Mouse (Mus musculus) macrophage (primary cell): ENCODE results near the gene Sytl2. TPM values are rescaled to one million over a fixed set of nuclear protein-coding genes. Genes with fewer than 3 reads are reported as not detected.

Experiments used
- H3K27ac ChIP-seq: fragments of 350-480 bp; formaldehyde crosslinking; 2 replicates; pipeline ENCODE4 v1.9.0; 2021
- H3K36me3 ChIP-seq: fragments of 350-480 bp; formaldehyde crosslinking; 2 replicates; pipeline ENCODE4 v1.9.0; 2021; ENCODE audit errors: inconsistent target
- H3K4me3 ChIP-seq: fragments of 350-480 bp; formaldehyde crosslinking; 2 replicates; pipeline ENCODE4 v1.9.0; 2021; ENCODE audit errors: inconsistent target
- H3K79me2 ChIP-seq: fragments of 350-480 bp; formaldehyde crosslinking; 2 replicates; pipeline ENCODE4 v1.9.0; 2021; ENCODE audit errors: inconsistent target
- WGBS: methylation state at CpG from one replicate; pipeline ENCODE4 v1.1.7; 2026; ENCODE audit warnings: inconsistent platforms; ENCODE audit not compliant: missing documents; 5-methylcytosine and 5-hydroxymethylcytosine counted together
- polyA plus RNA-seq: library from polyadenylated mRNA; stranded (reverse); fragments of 250-400 nt; gene quantifications from 3 replicates; pipeline ENCODE4 v1.2.4, GENCODE M21; 2018; ENCODE audit warnings: inconsistent platforms

The Sytl2 gene
- polyA plus RNA-seq, 1 experiment from 2014 or later, result 0.11 TPM

DNA sequence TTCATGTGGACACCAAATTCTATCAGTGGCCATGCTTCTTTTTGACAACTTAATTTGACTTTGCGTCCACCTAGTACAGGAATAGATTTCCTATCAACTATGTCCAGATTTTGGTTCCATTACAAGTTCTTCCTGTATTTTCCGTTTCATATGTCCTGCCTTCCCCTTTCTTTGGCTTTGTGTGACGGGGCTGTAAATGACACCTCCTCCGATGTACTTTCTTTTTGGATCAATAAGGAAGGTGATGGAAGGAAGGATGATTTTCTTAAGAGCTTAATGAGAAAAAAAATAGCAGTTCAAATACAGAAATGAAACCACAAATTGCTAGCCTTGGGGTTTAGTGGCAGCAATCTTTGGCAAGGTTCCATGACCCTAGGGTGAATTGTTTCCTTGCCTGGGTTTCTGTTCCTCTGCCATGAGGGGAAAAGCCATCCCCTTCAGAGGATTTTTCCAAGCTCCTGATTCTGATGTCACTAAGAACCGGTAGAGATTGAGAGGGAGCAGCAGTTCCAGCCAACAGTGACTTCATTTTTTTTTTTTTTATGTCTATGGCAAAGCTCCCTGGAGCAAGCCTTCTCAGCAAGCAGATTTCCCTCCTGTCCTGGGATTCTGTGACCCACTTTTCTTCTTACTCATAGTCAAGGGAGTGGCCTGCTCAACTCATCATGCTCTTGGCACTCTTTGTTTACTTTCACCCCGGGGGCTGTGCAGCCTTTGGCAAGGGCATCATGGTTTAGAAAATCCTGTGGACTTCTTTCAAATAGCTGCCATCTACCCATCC is 68.2 kb downstream of the Sytl2 start:
- 14% methylated on average over 6 of the region's 6 CpGs for whole genome bisulfite sequencing
- Histone ChIP-seq H3K27ac (no peak overlapping the region), H3K79me2 (no peaks in the 10 kb centered on the region), H3K4me3 (no peak overlapping the region), H3K36me3 (no peaks in the 10 kb centered on the region)

DNA sequence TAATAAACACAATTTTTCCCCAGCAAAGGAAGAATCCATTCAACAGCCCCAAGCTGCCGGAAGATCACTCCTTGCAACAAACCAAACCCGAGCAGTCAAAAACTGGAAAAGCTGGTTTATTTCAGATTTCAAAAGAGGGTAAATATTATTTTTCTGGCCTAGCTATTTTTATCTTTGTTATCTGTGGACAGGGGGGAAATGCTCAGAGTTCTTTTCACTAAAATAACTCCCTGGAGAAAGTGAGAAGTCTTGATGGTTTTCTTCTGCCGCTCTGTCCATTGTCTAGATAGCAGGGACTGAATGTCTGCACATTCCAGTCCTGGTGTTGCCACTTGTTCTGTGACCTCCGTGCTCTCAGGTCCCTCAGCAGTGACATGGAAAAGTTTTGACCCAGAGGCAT is 70.8 kb downstream of the Sytl2 start:
- H3K27ac ChIP-seq, result no peak overlapping the region
- H3K79me2 ChIP-seq, result no peaks in the 10 kb centered on the region
- WGBS, result 96% methylated on average over 4 of the region's 4 CpGs
- no peaks in the 10 kb centered on the region for H3K36me3 ChIP-seq
- no peak overlapping the region for H3K4me3 ChIP-seq

DNA sequence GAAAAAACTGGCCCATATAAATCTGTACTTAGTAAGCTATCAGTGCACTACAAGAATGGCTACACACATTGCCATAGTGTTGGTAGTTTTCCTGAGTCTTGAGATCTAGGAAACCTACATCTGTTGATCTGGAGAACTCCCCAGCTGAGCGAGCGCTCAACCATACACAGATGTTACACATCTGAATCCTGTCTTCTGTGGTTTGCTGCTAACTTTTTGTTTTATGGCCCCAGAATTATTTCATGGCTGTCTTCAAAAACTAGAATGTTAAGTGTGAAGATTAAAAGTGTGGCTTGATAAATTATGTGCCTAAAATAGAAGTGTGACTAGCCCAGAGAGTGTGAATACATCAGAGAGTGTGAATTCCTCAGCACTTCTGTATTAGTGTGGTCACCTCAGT is 82.4 kb downstream of the Sytl2 start:
- Histone ChIP-seq H3K27ac (no peak overlapping the region), H3K79me2 (no peaks in the 10 kb centered on the region), H3K36me3 (no peaks in the 10 kb centered on the region), H3K4me3 (no peak overlapping the region)
- 97% methylated on average over 2 of the region's 2 CpGs for WGBS

DNA sequence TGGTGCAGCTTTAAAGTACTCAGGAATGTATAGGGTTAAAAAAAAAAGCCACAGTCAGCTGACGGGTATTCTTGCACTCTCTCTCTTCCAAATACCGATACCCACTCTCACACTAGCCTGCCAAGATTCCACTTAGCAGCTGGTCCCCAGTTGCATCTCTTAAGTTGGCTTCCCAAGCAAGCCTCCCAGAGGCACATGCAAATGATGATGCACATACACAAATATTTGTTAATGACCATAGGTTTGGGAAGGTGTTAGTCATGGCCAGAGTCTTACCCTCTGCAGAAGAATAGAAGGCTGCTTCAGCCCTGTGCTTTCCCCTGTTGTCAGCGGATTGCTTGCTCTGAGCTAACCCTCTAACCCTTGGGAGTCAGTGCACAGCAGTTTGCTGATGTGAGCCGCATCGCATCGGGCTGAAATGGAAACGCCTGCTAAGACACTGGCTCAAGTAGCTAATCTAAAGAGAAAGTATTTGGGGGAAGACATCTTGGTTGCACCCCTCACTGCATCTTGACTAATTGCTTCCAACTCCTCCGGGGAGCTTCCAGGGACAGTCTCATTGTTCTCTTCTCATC is 84.9 kb downstream of the Sytl2 start:
- WGBS, result 38% methylated on average over 8 of the region's 8 CpGs
- Histone ChIP-seq H3K4me3 (no peak overlapping the region), H3K36me3 (no peaks in the 10 kb centered on the region), H3K79me2 (no peaks in the 10 kb centered on the region), H3K27ac (no peak overlapping the region)

DNA sequence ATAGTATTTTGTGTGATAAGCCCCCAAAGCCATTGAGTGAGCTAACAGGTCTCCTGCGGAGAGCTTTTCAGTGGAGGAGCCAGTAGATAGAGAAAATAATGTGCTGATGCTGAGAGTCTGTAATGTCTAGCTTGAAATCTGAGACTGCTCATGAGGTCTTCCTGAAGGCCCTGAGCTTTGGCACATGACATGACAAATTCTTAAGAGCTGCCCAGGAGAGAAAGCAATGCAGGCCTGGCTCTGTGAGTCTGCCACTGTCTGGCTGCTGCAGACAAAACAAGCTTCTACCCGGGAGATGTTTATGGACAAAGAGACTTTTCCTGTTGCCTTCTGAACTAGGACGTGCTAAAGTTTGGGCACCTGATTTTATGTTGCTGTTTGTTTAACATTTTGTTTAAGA is 87.7 kb downstream of the Sytl2 start:
- H3K4me3 ChIP-seq, result no peak overlapping the region
- no peak overlapping the region for H3K27ac ChIP-seq
- H3K79me2 ChIP-seq, result no peaks in the 10 kb centered on the region
- H3K36me3 ChIP-seq, result no peaks in the 10 kb centered on the region
- WGBS, result 85% methylated on average over 3 of the region's 3 CpGs

DNA sequence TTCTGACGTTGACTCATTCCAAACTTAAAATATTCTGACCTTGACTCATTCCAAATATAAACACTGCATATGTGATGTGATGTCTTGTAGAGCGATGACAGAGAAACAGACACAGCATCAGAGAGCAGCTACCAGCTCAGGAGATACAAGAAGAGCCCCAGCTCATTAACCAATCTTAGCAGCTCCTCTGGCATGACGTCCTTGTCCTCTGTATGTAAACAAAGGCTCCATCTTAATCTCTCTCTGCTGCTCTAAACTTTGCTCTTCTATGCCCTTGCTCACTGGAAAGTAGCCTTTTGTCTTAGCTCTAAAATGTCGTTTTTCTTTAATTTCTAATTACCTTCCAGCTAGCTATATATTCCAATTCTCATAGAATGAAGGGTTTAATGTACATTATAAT is 93.0 kb downstream of the Sytl2 start:
- 84% methylated on average over 4 of the region's 4 CpGs for WGBS
- Histone ChIP-seq H3K4me3 (no peak overlapping the region), H3K27ac (no peak overlapping the region), H3K79me2 (no peaks in the 10 kb centered on the region), H3K36me3 (no peaks in the 10 kb centered on the region)

DNA sequence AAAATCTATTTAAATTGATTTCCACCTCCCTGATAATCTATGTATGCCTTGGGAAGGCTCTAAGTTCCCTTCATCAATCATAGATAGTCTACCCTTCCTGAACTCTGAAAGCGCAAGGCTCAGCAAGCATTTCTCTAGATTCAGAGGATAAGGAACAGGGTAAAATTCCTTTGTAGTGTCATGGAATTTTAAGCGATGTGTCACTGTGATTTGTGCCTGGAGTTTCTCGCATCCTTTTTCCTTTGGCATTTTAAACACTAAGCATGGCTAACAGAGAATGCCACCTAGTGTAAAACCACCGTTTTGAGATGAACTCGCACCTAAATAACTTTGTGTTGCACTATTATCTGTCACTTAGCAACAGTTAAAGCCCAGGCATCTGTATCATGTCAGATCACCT is 93.9 kb downstream of the Sytl2 start:
- Histone ChIP-seq H3K36me3 (no peaks in the 10 kb centered on the region), H3K79me2 (no peaks in the 10 kb centered on the region), H3K4me3 (no peak overlapping the region), H3K27ac (no peak overlapping the region)
- 84% methylated on average over 5 of the region's 5 CpGs for WGBS

DNA sequence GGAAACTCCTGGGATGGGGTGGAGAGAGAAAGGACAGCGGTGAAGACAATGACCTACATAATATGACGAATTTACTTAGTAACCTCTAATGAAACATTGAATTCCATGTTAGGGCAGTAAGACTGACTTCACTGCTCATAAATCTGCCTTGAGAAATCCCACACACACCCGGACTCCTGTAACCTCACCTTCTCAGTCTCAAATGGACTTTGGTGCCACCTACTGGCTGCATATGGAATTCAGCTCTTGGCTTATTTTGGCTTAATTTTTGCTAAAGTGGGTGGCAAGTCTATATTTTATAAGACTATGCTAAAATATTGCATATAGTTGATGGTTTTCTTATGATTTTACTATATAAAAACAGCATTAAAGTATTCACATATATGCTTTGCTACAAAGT is 107.9 kb downstream of the Sytl2 start:
- no peak overlapping the region for H3K27ac ChIP-seq
- H3K79me2 ChIP-seq, result no peaks in the 10 kb centered on the region
- H3K36me3 ChIP-seq, result no peaks in the 10 kb centered on the region
- H3K4me3 ChIP-seq, result no peak overlapping the region
- WGBS, result 38% methylated on average over 3 of the region's 3 CpGs

DNA sequence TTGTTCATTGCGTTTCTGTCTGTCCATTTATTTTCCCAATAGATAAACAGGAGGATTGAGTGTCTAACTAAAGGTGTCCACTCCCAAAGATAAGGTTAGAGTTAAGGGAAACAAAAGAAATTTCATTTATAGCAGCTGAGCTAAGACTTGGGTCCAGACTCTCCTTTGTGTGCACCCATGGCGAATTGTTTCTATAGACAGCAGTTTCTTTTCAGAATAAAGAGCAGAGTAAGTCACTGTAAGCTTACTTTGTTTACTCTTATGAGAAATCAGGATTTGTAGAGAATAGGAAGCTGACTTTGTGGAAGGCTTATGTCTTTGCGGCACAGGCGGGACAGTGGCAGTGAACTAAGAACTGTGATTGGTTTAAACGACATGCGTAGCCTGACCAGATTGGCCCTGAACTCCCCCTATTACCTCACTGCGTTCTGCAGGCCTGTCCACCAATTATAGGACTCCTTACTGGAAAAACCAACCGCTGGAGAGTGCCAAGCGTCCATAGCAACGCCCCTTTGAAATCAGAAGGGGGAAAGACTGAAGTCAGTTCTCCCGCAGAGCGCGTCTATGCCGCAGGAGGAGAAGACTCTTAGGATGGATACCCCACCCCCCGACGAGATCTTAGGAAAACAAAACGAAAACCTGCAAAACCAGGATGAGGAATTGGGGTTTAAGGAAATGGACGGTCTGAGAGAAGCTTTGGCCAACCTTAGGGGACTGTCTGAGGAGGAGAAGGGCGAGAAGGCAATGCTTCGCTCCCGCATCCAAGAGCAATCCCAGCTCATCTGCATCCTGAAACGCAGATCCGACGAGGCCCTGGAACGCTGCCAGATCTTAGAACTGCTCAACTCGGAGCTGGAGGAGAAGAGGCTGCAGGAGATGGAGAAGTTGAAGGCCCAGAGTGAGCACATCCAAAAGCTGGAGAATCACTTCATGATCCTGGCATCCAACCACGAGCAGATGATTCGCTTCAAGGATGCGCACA is 124.3 kb downstream of the Sytl2 start, which contains the start of gene Ccdc89:
TSS of gene Ccdc89 (plus strand) at position 558 of the 982 bp plus-strand sequence.
- Histone ChIP-seq H3K4me3 (peak within 1 kb of the TSS; percentile 15), H3K27ac (no peak within 1 kb of the TSS), H3K79me2 (no peaks in the 10 kb centered on the region), H3K36me3 (no peaks in the 10 kb centered on the region)
- WGBS, result 24% methylated on average over 29 of the region's 29 CpGs

DNA sequence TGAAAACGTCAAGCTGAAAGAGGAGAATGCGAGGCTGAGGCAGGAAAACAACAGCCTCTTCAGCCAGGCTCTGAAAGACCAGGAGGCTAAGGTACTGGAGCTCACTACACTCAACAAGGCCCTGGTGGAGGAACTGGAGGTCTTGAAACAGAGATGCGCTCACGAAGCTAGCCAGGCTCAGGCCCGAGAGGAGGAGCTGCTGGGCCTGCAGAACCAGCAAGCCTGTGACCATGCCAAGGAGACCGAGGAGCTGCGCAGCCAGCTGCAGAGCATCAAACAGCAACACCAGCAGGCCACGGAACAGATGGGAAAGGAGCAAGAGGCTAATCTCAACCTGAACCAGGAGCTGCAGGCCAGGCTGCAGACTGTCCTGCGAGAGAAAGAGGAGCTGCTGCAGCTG is 125.0 kb downstream of the Sytl2 start:
- Histone ChIP-seq H3K79me2 (no peaks in the 10 kb centered on the region), H3K36me3 (no peaks in the 10 kb centered on the region), H3K27ac (no peak overlapping the region), H3K4me3 (peak overlapping the region; percentile 15; the same call in 1 of the 2 replicates)
- WGBS, result 80% methylated on average over 9 of the region's 9 CpGs

DNA sequence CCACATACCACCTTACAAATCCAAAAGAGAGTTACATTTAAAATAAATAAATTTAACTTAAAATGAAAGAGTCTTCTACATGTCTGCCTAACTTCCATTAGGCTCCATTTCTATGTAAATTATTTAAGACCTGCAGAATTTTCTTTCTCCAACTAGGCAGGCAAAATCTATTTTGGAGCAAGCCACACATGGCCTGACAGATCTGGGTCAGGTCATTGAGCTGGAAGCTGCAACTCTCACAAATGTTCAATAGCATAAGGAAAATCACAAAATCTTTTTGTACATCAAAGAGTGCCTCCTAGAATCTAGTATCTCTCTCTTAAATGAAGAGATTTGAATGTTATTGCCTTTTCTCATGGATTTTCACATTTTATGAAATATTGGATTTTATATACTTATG is 130.2 kb downstream of the Sytl2 start:
- Histone ChIP-seq H3K4me3 (no peak overlapping the region), H3K79me2 (no peaks in the 10 kb centered on the region), H3K27ac (no peak overlapping the region), H3K36me3 (no peaks in the 10 kb centered on the region)

DNA sequence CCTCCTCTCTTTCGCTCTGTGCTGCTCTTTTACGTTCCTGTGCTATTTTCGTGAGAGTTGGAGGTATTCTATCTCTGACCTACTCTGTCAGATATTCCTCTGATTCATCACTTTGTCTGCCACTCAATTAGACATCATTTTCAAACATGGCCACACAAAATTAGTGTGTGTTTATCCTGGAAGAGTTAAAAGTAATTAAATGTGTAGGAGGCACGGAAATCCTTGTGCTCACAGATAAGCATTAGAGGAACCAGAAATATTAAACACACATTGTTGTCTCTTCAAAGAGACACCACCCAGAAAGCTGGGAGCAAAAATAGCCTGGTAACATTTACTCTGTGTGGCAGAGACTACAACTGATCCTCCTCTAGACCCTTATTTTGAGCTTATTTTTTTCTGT is 138.0 kb downstream of the Sytl2 start:
- no peak overlapping the region for H3K27ac ChIP-seq
- WGBS, result 98% methylated on average over 4 of the region's 4 CpGs

DNA sequence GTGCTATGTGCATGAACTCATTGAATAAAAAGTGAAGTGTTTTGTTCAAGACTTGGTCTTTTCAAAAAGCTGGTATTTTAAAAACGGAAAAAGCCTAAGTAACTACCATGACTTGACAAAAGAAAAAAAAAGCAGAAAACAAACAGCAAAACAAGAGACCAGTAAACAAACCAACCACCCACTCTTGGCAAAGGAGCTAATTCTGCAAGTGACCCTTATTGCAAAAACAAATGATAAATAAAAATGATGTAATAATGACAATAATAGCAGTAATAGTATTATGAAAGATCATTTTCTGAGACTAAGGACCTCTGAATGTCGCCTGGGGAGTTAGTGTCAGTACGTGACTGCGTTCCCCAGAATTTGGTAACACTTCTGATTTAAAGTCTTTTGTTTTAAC is 140.0 kb downstream of the Sytl2 start:
- Histone ChIP-seq H3K4me3 (peak overlapping the region; percentile 40), H3K79me2 (peaks cover 36% of the 10 kb centered on the region), H3K36me3 (0 out of 2 replicates have a peak, but pooled peaks cover 5% of the 10 kb centered on the region), H3K27ac (peak overlapping the region; percentile 45)
- 3% methylated on average over 4 of the region's 4 CpGs for whole genome bisulfite sequencing

More for the DNA sequence above, 138.0 kb downstream of the Sytl2 start:
- Histone ChIP-seq H3K36me3 (no peaks in the 10 kb centered on the region), H3K4me3 (no peak overlapping the region), H3K79me2 (peaks cover 16% of the 10 kb centered on the region)

DNA sequence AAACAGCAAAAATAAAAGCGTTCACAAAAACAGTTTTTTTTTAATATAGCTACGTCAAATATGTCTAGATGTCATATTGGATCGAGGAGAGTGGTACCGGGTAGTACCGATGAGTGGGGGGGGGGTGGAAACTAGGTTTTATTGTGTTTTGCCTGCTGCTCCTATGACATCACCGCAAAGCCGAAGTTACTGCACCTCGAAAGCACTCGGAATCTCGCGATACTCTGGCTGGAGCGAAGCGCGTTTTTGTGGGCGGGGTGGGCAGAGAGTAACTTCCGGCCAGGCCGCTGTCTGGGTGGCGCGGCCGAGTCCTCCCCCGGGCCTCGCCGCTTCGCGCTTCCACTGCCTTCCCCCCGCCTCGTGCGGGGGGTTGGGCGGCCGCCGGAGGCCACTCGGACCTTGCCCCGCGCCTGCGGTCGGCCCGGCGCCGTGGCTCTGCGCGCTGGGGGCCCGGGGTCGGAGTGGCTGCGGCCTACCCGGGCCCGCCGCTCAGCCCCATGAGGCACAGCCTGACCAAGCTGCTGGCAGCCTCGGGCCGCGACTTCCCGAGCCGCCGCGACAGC is 140.5 kb downstream of the Sytl2 start, which contains the start of gene Crebzf:
TSS of gene Crebzf (plus strand) at position 212 of the 563 bp plus-strand sequence.
- H3K4me3 ChIP-seq, result peak within 1 kb of the TSS; percentile 68
- H3K36me3 ChIP-seq, result peaks cover 9% of the 10 kb centered on the region; the same call in 1 of the 2 replicates
- WGBS, result 0% methylated on average over 52 of the region's 54 CpGs
- peak within 1 kb of the TSS; percentile 45 for H3K27ac ChIP-seq
- H3K79me2 ChIP-seq, result peaks cover 41% of the 10 kb centered on the region
